Mouse (Mus musculus) midbrain, embryonic 16.5 days (tissue): ENCODE results near the gene Cgnl1. TPM values are rescaled to one million over a fixed set of nuclear protein-coding genes. Genes with fewer than 3 reads are reported as not detected.

Experiments
- ATAC-seq: fragments of 200-750 bp; cut with Nextera tagmentation; 2 replicates; pipeline ENCODE4 v1.8.0; 2017; ENCODE audit warnings: moderate TSS enrichment
- H3K27ac ChIP-seq: fragments of 300-500 bp; sonication (generic); 2 replicates; pipeline ENCODE4 v1.5.1; 2014; ENCODE audit warnings: mild to moderate bottlenecking, low read length, mixed read lengths
- H3K27me3 ChIP-seq: fragments of 300-500 bp; sonication (generic); 2 replicates; pipeline ENCODE4 v1.6.1; 2014; ENCODE audit warnings: low read depth, low read length, mixed read lengths; ENCODE audit not compliant: control insufficient read depth, insufficient read depth
- H3K36me3 ChIP-seq: fragments of 300-500 bp; sonication (generic); 2 replicates; pipeline ENCODE4 v1.6.1; 2014; ENCODE audit warnings: mild to moderate bottlenecking, low read length, moderate library complexity, mixed read lengths; ENCODE audit not compliant: control insufficient read depth, insufficient read depth
- H3K4me1 ChIP-seq: fragments of 300-500 bp; sonication (generic); 2 replicates; pipeline ENCODE4 v1.6.1; 2014; ENCODE audit warnings: mild to moderate bottlenecking, low read length, mixed read lengths; ENCODE audit not compliant: control insufficient read depth, insufficient read depth
- H3K4me2 ChIP-seq: fragments of 300-500 bp; sonication (generic); 2 replicates; pipeline ENCODE4 v1.6.1; 2014; ENCODE audit warnings: mild to moderate bottlenecking, low read length, mixed read lengths
- H3K4me3 ChIP-seq: fragments of 300-500 bp; sonication (generic); 2 replicates; pipeline ENCODE4 v1.5.1; 2014; ENCODE audit warnings: low read depth, mild to moderate bottlenecking, low read length, moderate library complexity, mixed read lengths
- H3K9ac ChIP-seq: fragments of 300-500 bp; sonication (generic); 2 replicates; pipeline ENCODE4 v1.6.1; 2014; ENCODE audit warnings: low read depth, low read length, mixed read lengths
- H3K9me3 ChIP-seq: fragments of 300-500 bp; sonication (generic); replicated peaks from 2 replicates; pipeline ENCODE4 v1.6.1; 2014; ENCODE audit warnings: mild to moderate bottlenecking, low read length, mixed read lengths; ENCODE audit not compliant: control insufficient read depth, poor library complexity, severe bottlenecking
- WGBS: fragments of 180-500 bp; shearing (Covaris S2); extraction: QIAGEN DNeasy Blood & Tissue Kit; methylation state at CpG from one replicate; pipeline ENCODE4 v1.1.7; 2014; 5-methylcytosine and 5-hydroxymethylcytosine counted together
- polyA plus RNA-seq: library from polyadenylated mRNA; unstranded; fragments of >200 nt; fragmentation: Nextera tagmentation; extraction: Ambion mirVana; gene quantifications from 2 replicates; pipeline ENCODE4 v1.2.1, GENCODE M21; 2015

Gene Cgnl1
- polyA plus RNA-seq, 1 experiment from 2014 or later: 4.2 TPM

DNA sequence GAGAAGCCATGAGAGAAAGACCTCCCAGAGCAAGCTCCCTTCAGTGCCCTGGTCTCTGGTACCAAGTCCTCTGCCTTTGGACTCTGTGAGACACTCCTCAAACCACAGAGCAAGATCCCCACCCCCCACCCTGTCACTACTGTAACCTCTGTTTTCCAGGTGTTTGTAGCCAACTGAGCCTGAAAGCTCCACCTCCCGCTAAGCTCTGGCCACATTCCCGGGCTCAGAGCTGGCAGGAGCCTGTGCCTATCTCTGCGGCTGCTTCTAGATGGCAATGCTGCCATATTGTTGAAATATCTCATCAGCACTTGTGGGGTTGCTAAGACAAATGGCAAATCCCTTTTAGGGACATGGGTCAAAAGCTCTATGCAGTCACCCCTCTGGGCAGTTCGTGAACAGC, 159.5 kb downstream of the Cgnl1 start:
- no peak for ATAC-seq
- Histone ChIP-seq H3K4me3 (no peak overlapping the region), H3K4me2 (no peak overlapping the region), H3K27me3 (no peaks in the 10 kb centered on the region), H3K9me3 (no peaks in the 10 kb centered on the region), H3K27ac (no peak overlapping the region), H3K36me3 (no peaks in the 10 kb centered on the region), H3K4me1 (no peaks in the 10 kb centered on the region), H3K9ac (no peak overlapping the region)
- 78% methylated on average over 4 of the region's 4 CpGs for WGBS

DNA sequence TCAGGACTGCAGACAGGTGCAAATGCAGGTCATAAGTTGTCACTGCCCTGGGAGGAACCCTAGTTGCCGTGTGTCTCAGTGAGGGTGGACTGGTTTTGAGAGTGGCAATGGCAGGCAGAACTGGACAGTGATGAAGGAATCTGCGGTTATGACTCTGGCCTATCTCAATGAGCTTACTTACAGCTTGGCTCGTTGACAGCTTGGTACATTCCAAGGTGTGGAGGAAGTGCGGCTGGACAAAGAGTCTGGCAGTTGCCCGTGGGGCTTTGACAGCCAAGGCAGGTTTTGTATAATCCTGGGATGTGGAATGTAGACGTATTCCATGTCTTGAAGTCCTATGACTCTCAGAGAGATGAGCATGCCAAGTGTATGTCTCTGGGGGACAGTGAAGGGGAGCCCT, 162.4 kb downstream of the Cgnl1 start:
- ATAC-seq: no peak
- WGBS: 86% methylated on average over 6 of the region's 6 CpGs
- Histone ChIP-seq H3K4me2 (no peak overlapping the region), H3K4me3 (no peak overlapping the region), H3K9ac (no peak overlapping the region), H3K27ac (no peak overlapping the region), H3K9me3 (no peaks in the 10 kb centered on the region), H3K36me3 (no peaks in the 10 kb centered on the region), H3K27me3 (no peaks in the 10 kb centered on the region), H3K4me1 (no peaks in the 10 kb centered on the region)

DNA sequence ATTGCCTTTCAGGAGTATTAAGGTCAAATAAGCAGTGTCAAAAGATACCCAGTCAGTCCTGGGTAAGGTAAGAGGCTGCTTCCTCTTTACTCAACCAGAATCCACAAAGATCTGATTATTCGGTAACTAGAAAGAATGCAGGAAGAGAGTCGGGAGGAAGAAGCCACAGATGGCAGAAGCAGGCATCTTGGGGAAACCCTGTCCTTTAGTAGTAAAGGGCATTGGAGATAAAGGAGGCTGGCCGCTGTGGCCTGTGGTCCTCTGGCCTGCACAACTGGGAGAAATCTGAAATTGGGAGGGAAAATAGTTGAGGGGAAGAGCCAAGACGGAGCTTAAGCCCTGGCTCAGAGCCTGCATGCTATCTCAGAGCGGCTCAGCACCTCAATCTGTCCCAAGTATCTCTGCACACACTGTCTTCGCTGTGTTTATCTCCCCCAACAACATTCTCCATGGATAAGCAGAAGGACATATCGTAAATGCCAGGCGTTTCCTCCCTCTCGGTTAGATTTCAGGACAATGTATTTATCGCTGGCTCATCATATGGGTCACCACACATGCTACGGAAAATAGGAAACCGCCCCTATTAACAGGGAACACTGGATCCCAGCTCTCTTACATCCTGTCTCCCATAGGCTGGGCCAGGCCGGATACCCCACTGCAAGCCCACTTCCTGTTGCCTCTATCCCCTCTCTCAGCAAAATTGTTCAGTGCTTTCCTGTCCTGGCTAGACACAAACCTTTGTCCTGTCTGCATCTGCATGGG, 164.9 kb downstream of the Cgnl1 start:
- no peak overlapping the region for H3K4me2 ChIP-seq
- WGBS: 80% methylated on average over 13 of the region's 13 CpGs
- H3K27me3 ChIP-seq: no peaks in the 10 kb centered on the region
- no peak overlapping the region for H3K9ac ChIP-seq
- H3K36me3 ChIP-seq: no peaks in the 10 kb centered on the region
- H3K4me3 ChIP-seq: no peak overlapping the region
- H3K4me1 ChIP-seq: no peaks in the 10 kb centered on the region
- no peaks in the 10 kb centered on the region for H3K9me3 ChIP-seq
- no peak overlapping the region for H3K27ac ChIP-seq
- ATAC-seq: no peak

DNA sequence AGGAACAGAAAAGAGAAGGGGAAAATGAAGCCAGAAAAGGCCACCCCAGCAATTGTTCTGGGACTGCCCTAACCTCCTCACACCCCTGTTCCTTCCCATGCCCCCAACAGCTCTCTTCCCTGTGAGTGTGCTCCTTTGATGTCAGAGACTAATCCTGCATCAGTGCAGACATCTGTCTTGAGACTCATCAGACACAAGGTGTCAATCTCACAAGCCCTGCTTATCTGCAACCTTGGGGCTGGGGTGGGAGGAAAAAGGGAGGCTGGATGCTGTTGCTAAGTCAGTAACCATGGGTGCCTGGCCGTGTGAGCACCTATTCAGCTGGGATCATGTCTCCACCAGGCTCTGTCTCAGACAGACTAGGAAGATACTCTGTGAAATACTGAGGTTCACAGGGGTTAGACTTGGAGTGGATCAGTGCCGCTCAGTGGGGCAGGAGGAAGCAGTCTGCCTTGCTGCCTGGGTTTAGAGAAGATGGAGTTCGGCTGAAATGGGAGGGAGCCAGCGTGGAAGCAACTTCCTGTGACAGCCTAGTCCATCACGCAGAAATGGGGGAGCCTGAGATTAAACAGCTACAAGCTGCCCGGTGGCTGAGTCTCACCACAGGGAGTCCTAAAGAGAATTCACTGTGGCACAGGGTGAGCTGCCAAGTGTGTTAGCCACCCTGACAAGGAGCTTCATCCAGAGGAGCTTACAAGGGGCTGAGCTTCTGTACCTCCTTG, 166.3 kb downstream of the Cgnl1 start:
- no peak overlapping the region for H3K9ac ChIP-seq
- WGBS: 23% methylated on average over 6 of the region's 6 CpGs
- no peak overlapping the region for H3K27ac ChIP-seq
- H3K4me3 ChIP-seq: no peak overlapping the region
- H3K9me3 ChIP-seq: no peaks in the 10 kb centered on the region
- ATAC-seq: no peak
- no peaks in the 10 kb centered on the region for H3K4me1 ChIP-seq
- no peaks in the 10 kb centered on the region for H3K27me3 ChIP-seq
- no peak overlapping the region for H3K4me2 ChIP-seq
- no peaks in the 10 kb centered on the region for H3K36me3 ChIP-seq

DNA sequence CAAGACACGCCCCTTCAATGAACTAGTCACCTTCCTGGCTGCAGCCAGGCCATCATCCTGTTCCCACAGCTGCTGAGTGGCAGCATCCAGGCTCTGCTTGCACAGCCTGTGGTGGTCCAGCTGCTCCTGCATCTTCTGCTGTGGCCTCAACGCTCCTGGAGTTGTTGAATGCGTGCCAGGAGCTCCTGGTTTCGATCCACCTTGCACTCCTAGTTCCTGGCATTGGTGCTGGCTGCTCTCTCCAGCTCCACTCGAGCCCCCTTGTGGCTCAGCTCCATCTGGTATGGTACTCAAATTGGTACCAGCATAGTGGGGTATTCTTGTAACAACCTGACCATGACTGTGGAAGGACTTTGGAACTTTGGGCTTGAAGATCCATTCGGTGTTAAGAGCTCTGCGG, 171.5 kb downstream of the Cgnl1 start:
- no peaks in the 10 kb centered on the region for H3K36me3 ChIP-seq
- no peak overlapping the region for H3K9ac ChIP-seq
- no peak overlapping the region for H3K4me3 ChIP-seq
- no peak overlapping the region for H3K27ac ChIP-seq
- no peak for ATAC-seq
- H3K9me3 ChIP-seq: no peaks in the 10 kb centered on the region
- no peaks in the 10 kb centered on the region for H3K27me3 ChIP-seq
- no peak overlapping the region for H3K4me2 ChIP-seq
- no peaks in the 10 kb centered on the region for H3K4me1 ChIP-seq
- 77% methylated on average over 7 of the region's 7 CpGs for WGBS

DNA sequence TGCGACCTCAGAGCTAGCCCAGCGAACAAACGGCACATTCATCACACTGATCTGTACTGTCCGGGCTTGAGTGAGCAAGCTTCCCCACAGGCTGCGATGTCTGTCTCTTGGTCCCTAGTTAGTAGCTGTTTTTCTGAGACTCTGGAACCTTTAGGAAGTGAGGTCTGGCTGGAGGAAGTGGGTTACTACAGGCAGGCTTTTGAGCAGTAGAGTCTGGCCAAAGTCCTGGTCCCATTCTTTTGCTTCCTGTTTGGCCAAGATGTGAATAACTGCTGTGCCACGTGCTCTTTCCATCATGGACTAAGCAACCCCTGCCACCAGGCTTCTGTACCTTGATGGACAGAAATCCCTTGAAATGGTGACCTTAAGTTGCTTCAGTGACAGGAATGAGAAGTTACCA, 174.5 kb downstream of the Cgnl1 start:
- Histone ChIP-seq H3K4me1 (peaks cover 3% of the 10 kb centered on the region; the same call in 1 of the 2 replicates), H3K4me3 (no peak overlapping the region), H3K27me3 (no peaks in the 10 kb centered on the region), H3K9me3 (no peaks in the 10 kb centered on the region), H3K9ac (no peak overlapping the region), H3K4me2 (no peak overlapping the region), H3K36me3 (no peaks in the 10 kb centered on the region), H3K27ac (no peak overlapping the region)
- no peak for ATAC-seq
- 73% methylated on average over 6 of the region's 6 CpGs for WGBS

DNA sequence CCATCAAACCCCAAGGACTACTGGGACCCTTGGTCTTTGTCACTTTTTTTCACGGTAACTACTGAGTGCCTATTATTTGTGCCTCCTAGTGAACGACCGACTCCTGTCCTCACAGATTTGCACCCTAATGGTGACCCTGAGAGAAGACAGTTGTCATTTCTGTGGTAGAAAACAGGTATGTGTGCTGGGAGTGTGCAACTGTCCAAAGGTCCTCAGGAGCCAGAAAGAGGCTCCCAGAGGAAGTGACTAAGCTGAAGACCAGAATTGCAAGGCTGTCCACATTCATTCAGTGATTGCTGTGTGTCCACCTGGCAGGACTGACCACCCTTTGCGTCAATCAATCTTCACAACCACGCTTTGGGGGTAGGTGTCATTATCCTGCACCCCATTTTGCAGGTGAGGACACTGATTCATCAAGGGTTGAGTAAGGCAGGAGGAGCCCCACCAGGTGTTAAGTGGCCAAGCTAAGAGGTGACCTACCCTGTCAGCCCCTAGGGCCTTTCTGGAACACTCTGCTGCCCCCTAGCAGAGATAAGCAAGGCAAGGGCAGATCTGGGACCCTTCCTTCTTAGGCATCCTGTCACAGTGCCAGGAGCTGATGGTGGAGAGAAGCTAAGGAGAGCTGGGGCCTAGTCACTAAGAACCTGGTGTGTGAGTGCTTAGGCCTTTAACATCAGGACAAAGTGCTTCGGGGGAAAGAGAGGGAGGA, 178.7 kb downstream of the Cgnl1 start:
- no peaks in the 10 kb centered on the region; the same call in 1 of the 2 replicates for H3K27me3 ChIP-seq
- no peaks in the 10 kb centered on the region for H3K36me3 ChIP-seq
- ATAC-seq: peak; percentile 21; the same call in 1 of the 2 replicates
- 33% methylated on average over 6 of the region's 6 CpGs for WGBS
- H3K9me3 ChIP-seq: no peaks in the 10 kb centered on the region
- no peak overlapping the region for H3K27ac ChIP-seq
- H3K4me1 ChIP-seq: peaks cover 3% of the 10 kb centered on the region; the same call in 1 of the 2 replicates
- peak overlapping the region; percentile 57 for H3K4me3 ChIP-seq
- H3K9ac ChIP-seq: peak overlapping the region; percentile 71; the same call in 1 of the 2 replicates
- peak overlapping the region; percentile 93 for H3K4me2 ChIP-seq

DNA sequence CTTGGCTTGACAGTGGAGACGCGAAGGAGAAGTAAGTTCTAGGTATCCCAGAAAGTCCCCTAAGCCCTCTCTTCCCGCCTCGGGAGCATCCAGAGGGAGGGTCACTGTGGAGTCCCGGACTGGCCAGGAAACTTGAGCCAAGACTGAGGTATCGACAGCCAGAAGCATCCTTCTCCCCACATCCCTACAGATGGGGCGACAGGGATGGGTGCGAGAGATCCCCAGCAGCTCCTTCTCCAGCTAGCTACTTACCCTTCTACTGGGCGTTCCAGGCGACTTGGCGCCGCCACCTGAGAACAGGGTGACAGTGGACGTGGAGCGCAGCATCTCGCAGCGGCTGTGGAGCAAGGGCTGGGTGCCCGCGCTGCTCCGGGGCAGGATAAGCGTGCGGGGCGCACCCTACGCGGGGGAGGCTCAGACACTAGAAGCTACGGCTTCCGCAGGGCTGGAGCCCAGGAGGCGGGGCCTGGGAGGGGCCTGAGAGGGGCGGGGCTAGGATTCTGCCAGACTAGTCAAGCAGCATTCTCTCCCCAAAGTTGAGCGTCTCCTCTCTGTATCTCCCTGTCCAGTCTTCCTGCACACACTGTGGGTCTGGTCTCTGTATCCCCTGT, 179.4 kb downstream of the Cgnl1 start, which contains the start of gene Myzap:
Gene Myzap (minus strand): TSS at position 423 of the 611 bp plus-strand sequence.
- peaks cover 3% of the 10 kb centered on the region; the same call in 1 of the 2 replicates for H3K4me1 ChIP-seq
- H3K9me3 ChIP-seq: no peaks in the 10 kb centered on the region
- peak within 1 kb of the TSS; percentile 57 for H3K4me3 ChIP-seq
- H3K4me2 ChIP-seq: peak within 1 kb of the TSS; percentile 93
- no peak within 1 kb of the TSS for H3K27ac ChIP-seq
- no peaks in the 10 kb centered on the region for H3K36me3 ChIP-seq
- 2% methylated on average over 29 of the region's 29 CpGs for WGBS
- peak within 1 kb of the TSS; percentile 71 for H3K9ac ChIP-seq
- peak; percentile 84; the same call in 1 of the 2 replicates for ATAC-seq
- H3K27me3 ChIP-seq: no peaks in the 10 kb centered on the region; the same call in 1 of the 2 replicates
